Mouse (Mus musculus): ENCODE data around the gene Ints1.
A peak's percentile ranks its signal among the peaks of the same experiment; 100 is the strongest.

Ints1 gene

DNA sequence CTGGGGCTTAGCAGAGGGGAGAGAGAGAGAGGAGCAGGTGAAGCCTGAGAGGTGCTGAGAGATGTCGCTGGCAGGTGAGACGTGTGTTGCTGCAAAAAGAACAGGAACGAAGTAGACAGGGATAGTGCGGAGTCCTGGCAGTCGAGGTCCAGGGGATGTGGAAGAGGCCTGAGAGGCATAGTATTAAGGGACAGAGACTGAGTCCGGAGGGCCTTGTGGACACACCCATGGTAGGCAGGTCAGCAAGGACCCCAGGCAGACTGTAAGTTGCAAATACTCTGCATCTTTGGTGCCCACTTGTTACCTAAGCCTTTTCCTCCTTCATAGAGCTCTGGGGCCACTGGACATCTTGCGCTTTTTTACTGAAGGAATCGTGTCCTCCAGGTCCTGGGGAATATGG lies 25.8 kb upstream of the Ints1 start:
- no peak for DNase-seq (ENCODE audit: low read depth, low spot score)

DNA sequence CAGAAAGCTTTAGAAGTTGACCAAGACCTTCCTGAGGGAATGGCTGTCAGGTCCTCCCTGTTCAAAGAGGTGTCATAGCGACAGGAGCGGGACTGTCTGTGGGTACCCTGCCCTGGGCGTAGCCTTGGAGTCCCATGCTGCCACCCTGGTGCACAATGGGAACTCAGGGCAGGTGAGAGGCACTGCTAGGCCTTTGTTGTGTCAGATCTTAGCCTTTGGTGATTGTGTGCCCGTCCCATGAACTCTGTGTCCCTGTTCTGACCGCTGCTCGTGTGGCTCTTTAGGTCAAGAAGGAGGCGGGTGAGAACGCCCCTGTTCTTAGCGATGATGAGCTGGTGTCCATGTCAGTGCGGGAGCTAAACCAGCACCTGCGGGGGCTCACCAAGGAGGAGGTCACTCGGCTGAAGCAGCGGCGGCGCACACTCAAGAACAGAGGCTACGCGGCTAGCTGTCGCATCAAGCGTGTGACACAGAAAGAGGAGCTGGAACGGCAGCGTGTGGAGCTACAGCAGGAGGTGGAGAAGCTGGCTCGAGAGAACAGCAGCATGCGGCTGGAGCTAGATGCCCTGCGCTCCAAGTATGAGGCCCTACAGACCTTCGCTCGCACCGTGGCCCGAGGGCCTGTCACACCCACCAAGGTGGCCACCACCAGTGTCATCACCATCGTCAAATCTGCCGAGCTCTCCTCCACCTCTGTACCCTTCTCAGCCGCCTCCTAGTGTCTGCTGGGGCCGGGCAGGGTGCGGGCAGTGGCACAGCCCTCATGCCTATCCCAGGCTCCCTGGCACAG lies 24.5 kb upstream of the Ints1 start:
- no peak for DNase-seq (ENCODE audit: low read depth, low spot score)

GRCm38 (mm10) chr5:139799041-139799440 lies 23.6 kb upstream of the Ints1 start:
- no peak for DNase-seq (ENCODE audit: low read depth, low spot score)

DNA sequence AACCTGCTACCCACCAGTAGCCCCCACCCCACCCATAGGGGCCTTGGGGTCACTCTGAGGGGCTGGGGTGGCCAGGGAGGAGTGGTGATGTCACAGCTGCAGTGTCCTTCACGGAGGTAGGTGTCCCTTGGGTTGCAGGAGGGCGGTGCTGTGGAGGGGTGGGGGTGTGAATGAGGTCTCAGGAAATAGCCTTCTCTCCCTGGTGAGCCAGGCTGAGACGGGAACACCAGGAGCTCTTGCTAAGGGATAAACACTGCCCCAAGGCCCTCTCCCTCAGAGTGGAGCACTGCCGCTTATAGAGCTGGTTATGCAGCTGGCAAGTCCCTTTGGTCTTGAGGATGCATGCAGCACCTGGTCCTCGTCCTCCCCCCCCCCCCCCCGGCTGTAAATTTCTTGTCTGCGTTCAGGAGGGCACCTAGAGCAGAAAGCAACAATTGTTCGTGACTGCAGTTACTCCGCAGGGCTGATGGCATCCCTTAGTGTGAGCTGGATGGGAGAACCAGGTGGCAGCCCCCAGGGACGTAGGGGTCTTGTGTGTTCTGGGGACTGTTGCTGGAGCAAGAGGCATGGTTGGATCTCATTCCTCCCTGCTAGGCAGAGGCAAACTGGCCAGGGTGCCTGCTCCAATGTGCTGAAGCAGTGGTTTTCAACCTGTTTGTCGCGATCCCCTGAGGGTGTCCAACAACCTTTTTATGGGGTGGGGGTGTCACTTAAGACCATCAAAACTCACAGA lies 22.9 kb upstream of the Ints1 start:
- DNase-seq (ENCODE audit: low read depth, low spot score) = no peak

GRCm38 (mm10) chr5:139797473-139798167 lies 22.1 kb upstream of the Ints1 start:
- DNase-seq (ENCODE audit: low read depth, low spot score) = peak; percentile 77

- no peak for DNase-seq (ENCODE audit: low read depth, low spot score)
These were observed 21.4 kb upstream of the Ints1 start for GRCm38 (mm10) chr5:139796900-139797299.

DNA sequence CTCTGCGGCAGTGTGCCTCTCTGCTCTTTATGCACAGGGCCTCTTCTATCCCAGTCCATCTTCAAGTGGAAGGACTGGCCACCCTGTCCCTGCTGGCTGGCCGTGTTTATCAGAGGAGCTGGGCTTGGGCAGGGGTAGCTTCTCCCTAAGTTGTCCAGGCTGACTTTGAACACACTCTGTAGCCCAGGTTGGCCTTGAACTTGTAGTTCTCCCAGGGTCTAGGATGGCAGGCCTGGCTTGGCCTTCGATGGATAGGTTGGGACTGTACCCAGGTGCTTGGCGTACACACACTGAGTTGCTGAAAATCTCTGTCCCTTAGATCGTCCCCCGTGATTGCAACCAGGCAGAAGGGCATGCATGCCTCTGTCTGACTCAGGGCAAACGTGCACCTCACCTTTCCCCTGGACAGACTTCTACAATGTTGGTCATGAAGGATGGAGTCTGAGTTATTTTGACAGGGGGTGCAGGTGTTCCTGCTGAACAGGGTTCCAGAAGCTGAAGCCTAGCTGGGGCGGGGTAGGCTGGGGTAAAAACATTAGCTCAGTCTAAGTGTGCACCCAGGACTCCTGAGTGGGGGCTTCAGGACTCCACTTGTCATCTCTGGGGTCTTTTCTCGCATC lies 20.6 kb upstream of the Ints1 start:
- no peak for DNase-seq (ENCODE audit: low read depth, low spot score)

DNA sequence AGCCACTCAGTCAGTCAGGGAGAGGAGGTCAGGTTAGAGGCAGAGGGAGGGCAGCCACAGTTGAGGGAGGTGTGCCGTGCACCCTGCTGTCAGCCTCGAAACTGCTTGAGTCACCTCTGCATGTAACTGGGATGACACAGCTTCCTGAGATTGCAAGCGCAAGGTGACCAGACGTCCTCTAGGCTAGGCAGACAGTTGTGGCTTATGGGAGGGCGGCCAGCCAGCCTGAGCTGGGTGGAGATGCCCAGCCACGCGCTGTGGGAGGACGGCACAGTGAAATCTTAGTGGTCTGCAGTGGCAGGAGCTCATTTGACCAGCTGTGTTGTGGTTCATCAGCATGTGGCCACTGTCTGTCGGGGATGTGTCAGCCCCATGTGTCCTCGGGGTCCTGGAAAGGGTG lies 19.5 kb upstream of the Ints1 start:
- DNase-seq (ENCODE audit: low read depth, low spot score) = no peak

GRCm38 (mm10) chr5:139794137-139794536 lies 18.7 kb upstream of the Ints1 start:
- DNase-seq (ENCODE audit: low read depth, low spot score) = no peak

DNA sequence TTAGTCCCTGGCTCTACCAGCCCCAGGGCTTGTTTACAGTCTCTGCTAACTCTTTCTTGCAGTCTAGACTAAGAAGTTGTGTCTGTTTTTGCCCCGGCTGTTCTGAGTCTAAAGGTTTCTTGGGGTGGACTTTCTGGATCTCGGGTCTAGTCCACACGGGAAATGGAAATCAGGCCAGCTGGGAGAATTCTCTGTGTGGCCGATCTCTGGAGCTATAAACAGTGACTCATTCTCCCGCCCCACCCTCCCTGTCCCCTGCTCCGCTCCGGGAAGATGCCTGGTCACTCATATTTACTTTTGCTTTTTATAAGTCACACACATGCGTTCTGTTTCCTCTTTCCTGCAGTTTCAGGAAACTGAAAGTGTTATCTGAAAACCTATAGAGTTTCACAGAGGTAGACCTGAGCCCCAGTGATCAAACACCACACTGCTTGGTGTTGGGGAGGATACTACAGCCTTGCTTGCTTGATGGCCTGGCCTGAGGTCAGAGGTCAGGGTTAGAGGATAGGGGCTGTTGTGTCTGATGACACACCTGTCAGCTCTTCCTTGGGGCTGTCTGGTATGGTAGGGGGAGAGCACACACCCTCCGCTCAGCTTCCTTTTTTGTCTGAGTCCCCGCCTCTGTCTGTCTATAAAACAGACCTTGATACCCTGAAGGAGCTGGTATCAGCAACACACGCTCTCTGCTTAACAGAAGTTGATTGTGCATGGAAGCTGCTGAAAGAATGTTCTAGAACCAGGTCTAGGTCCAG lies 18.0 kb upstream of the Ints1 start:
- no peak for DNase-seq (ENCODE audit: low read depth, low spot score)

DNA sequence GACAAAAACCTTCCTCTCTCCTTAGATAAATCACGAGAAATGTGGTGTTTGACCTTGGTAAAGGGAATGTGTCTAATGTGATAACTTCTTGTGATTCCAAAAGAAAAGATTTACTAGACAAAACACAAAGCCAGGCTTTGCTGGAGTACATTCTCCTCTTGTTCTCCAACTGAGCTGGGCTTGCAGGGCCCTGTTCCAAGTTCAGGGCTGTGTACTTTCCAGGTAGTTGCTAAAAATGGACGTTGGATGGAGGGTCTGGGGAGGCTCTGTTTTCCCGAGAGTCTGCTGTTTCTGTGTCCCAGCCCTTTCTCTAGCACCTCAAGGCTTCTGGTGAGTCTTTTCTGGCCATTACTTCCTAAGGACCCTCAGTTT lies 17.5 kb upstream of the Ints1 start:
- no peak for DNase-seq (ENCODE audit: low read depth, low spot score)

GRCm38 (mm10) chr5:139792159-139792775 lies 16.8 kb upstream of the Ints1 start:
- no peak for DNase-seq (ENCODE audit: low read depth, low spot score)

- DNase-seq (ENCODE audit: low read depth, low spot score) = peak; percentile 88
These were observed 16.0 kb upstream of the Ints1 start, which contains the start of gene Mafk for GRCm38 (mm10) chr5:139791227-139792158. Mafk (plus strand) TSS chr5:139791513.

DNA sequence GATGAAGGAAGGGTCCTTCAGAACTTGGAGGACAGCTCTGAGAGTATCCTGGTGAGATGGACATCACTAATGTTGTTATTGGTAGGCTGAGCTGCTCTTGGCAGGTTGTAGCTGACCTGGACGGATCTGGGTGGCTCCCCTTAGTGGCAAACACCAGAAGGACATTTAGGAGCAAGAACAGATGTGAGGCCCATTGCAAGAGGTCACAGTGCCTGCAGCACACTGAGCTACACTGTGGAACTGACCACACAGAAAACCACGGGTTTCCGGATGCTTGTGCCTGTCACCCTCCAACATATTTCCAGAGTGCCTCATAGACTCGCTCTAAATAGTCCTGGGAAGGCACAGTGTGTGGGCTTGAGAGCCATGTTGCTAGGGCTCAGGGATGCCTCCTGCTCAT lies 14.0 kb upstream of the Ints1 start:
- no peak for DNase-seq (ENCODE audit: low read depth, low spot score)

DNA sequence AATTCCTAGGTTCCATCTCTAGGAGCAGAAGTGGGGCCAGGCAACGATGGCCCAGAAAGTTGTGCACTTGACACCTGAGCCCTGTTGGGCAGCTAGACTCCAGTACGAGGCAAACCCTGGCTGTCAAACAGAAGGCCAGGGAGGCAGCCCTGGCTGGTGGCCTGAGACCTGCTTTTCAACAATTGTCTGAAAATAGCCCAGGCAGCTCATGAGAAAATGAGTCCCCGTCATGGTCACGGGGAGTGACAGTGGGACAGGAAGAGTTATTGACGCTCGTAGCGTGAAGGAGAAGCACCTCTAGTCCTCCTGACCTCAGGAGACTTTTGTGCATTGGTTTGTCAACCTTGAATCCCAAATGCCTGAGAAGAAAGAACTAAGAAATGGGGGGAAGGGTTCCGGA lies 5.9 kb upstream of the Ints1 start:
- DNase-seq (ENCODE audit: low read depth, low spot score) = no peak

DNA sequence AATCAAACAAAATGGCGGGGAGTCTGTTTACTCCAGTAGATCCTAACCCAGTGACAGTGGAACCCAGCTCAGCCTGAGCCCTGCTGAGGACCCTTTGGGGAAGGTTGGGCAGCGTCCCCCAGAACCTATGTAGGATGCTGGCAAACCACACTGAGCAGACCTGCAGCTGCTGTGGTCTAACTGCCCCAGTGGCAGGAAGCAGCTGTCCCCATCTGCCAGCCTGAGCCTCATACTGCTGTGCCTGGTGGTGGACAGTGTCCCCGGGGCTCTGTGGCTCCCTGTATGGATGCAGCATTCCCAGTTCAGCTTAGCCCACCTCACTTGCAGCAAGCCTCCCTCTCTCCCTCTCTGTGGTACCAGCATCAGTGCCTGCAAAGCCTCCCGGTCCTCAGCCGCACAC lies 1.5 kb upstream of the Ints1 start:
- no peak for DNase-seq (ENCODE audit: low read depth, low spot score)

GRCm38 (mm10) chr5:139768216-139768615 lies 7.3 kb downstream of the Ints1 start:
- DNase-seq (ENCODE audit: low read depth, low spot score) = no peak

- no peak for DNase-seq (ENCODE audit: low read depth, low spot score)
These were observed 11.2 kb downstream of the Ints1 start for GRCm38 (mm10) chr5:139764296-139764695.

GRCm38 (mm10) chr5:139758096-139758495 lies 17.4 kb downstream of the Ints1 start:
- no peak for DNase-seq (ENCODE audit: low read depth, low spot score)

GRCm38 (mm10) chr5:139756586-139756985 lies 18.9 kb downstream of the Ints1 start:
- no peak for DNase-seq (ENCODE audit: low read depth, low spot score)

All from retina, postnatal 7 days (tissue).